Mouse (Mus musculus): ENCODE measurements around the gene Cdc27. TPM values are rescaled to one million over a fixed set of nuclear protein-coding genes. Genes with fewer than 3 reads are reported as not detected.

Gene Cdc27
- total RNA-seq, 2 experiments from 2014 or later, result 44.2 to 47.6 TPM

GRCm38 (mm10) chr11:104510606-104511005 is 39.8 kb downstream of the Cdc27 start:
- ATAC-seq (replicated peaks; ENCODE audit: poor library complexity, severe bottlenecking), result peak; percentile 42; the same call in 1 of the 2 replicates

- no peak for ATAC-seq (replicated peaks; ENCODE audit: poor library complexity, severe bottlenecking)
Observed at GRCm38 (mm10) chr11:104508455-104508854, 42.0 kb downstream of the Cdc27 start.

- no peak for ATAC-seq (replicated peaks; ENCODE audit: poor library complexity, severe bottlenecking)
Observed at GRCm38 (mm10) chr11:104488292-104488691, 62.1 kb downstream of the Cdc27 start.

GRCm38 (mm10) chr11:104481971-104482370 is 68.4 kb downstream of the Cdc27 start:
- no peak for ATAC-seq (replicated peaks; ENCODE audit: poor library complexity, severe bottlenecking)

- ATAC-seq (replicated peaks; ENCODE audit: poor library complexity, severe bottlenecking), result no peak
Observed at GRCm38 (mm10) chr11:104479505-104479904, 70.9 kb downstream of the Cdc27 start.

- ATAC-seq (replicated peaks; ENCODE audit: poor library complexity, severe bottlenecking), result peak; percentile 99
Observed at GRCm38 (mm10) chr11:104469371-104469835, 81.0 kb downstream of the Cdc27 start.

GRCm38 (mm10) chr11:104468751-104469268 is 81.6 kb downstream of the Cdc27 start, which contains the start of gene Kansl1:
Gene Kansl1 (minus strand): TSS chr11:104468861.
- ATAC-seq (replicated peaks; ENCODE audit: poor library complexity, severe bottlenecking), result peak; percentile 63

- ATAC-seq (replicated peaks; ENCODE audit: poor library complexity, severe bottlenecking), result no peak
Observed at GRCm38 (mm10) chr11:104467698-104468097, 82.7 kb downstream of the Cdc27 start.

GRCm38 (mm10) chr11:104461551-104461950 is 88.9 kb downstream of the Cdc27 start:
- ATAC-seq (replicated peaks; ENCODE audit: poor library complexity, severe bottlenecking), result no peak; the same call in 1 of the 2 replicates

- no peak for ATAC-seq (replicated peaks; ENCODE audit: poor library complexity, severe bottlenecking)
Observed at GRCm38 (mm10) chr11:104459671-104460070, 90.7 kb downstream of the Cdc27 start.

- ATAC-seq (replicated peaks; ENCODE audit: poor library complexity, severe bottlenecking), result no peak
Observed at GRCm38 (mm10) chr11:104458507-104458906, 91.9 kb downstream of the Cdc27 start.

Other genes with a start within 250 kb of the Cdc27 start
- gene Kansl1, start 81.8 kb downstream of the Cdc27 start, total RNA-seq (2014; fragmentation: Nextera tagmentation), result 53.8 and 60.4 TPM in 2 replicates
- gene Kansl1, start 81.8 kb downstream of the Cdc27 start, total RNA-seq (2017), result 32.3 and 40.1 TPM in 2 replicates
- 2.2 and 5.2 TPM in 2 replicates for gene Myl4, start within 50 bp of the Cdc27 start, total RNA-seq (2014; fragmentation: Nextera tagmentation)
- gene Myl4, start within 50 bp of the Cdc27 start, total RNA-seq (2017), result 1.2 and 1.6 TPM in 2 replicates
- gene Itgb3, start 57.4 kb upstream of the Cdc27 start, total RNA-seq (2014; fragmentation: Nextera tagmentation), result 1.9 and 3.9 TPM in 2 replicates
- gene Itgb3, start 57.4 kb upstream of the Cdc27 start, total RNA-seq (2017), result 5.5 and 7.2 TPM in 2 replicates
- not detected in 2 replicates for gene Gm11639, start 135.1 kb upstream of the Cdc27 start, total RNA-seq (2014; fragmentation: Nextera tagmentation)
- 0.13 TPM in 1 of 2 replicates, not detected in the other for gene Gm11639, start 135.1 kb upstream of the Cdc27 start, total RNA-seq (2017)

All from granulocyte monocyte progenitor cell, adult 5-6 weeks (primary cell).